Mouse (Mus musculus) lung, adult 2 months (tissue): ENCODE results near the gene A930004D18Rik.

ENCODE experiments used
- CTCF ChIP-seq: fragments of 200-500 bp; IDR thresholded peaks from 2 replicates; pipeline ENCODE4 v1.5.1; 2011; ENCODE audit warnings: mild to moderate bottlenecking, low read length, control low read depth; ENCODE audit not compliant: insufficient read depth
- POLR2A ChIP-seq: fragments of 200-500 bp; IDR thresholded peaks from 2 replicates; pipeline ENCODE4 v1.6.1; 2011; ENCODE audit warnings: low read depth, mild to moderate bottlenecking, control low read depth, low read length, borderline replicate concordance; ENCODE audit errors: extremely low read depth

GRCm38 (mm10) chr2:18037491-18037890 lies at the start of gene A930004D18Rik:
- TF ChIP-seq CTCF, result no peak
- no peak for TF ChIP-seq POLR2A
